Mouse (Mus musculus): ENCODE measurements around the gene Gpx1. TPM values are rescaled to one million over a fixed set of nuclear protein-coding genes. Genes with fewer than 3 reads are reported as not detected.
"Not testable (repeated sequence)": the region's sequence is repeated elsewhere in the genome, so short reads cannot be mapped to it uniquely, and the experiment has no call there.

Gene Gpx1
- polyA plus RNA-seq, 1 experiment = 172 TPM

DNA sequence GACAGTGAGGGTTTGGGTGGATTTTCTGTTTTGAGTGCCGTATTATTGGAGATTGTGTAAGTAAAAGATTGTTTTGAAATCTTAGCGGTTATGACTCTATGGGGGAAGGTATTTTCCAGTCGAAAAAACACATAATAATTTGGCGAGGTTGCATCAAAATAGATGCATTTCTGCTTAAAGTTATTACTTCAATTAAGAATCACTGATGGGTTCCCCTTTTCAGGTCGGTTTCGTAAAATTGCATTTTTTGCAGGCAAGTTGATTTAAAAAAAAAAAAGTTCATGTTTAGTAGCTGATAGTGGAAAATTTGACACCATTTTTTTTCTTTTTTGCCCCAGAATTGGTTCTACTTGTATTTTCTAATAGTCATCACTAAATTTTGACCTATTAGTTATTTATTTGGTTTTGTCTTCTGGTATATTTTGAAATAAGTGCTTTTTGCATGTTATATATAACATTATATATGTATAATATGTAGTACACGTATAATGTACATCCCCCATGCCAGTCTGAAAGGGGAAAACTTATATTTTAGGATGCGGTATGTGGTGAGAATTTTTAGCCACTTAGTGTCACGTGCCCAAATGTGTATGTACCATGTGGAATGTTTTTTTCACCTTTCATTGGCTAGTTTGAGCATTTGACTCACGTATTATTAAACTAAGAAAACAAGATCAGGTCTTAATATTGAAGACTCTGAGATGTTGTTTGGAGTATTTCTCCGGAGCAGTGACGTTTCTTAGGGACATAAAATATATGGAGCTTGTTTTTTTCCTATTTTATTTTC, 31.5 kb upstream of the Gpx1 start:
- peaks cover 11% of the 10 kb centered on the region for H3K36me3 ChIP-seq (ENCODE audit: control insufficient read depth, insufficient read depth, low read length, poor library complexity, severe bottlenecking)
- H3K27ac ChIP-seq (ENCODE audit: insufficient read depth, low read length) = peak overlapping the region; percentile 65

GRCm38 (mm10) chr9:108308141-108308540, 30.6 kb upstream of the Gpx1 start:
- Histone ChIP-seq H3K36me3 (ENCODE audit: control insufficient read depth, insufficient read depth, low read length, poor library complexity, severe bottlenecking) (peaks cover 11% of the 10 kb centered on the region), H3K9ac (ENCODE audit: low read depth, poor library complexity, severe bottlenecking) (peak overlapping the region; percentile 91), H3K4me3 (ENCODE audit: low read depth, low read length) (peak overlapping the region; percentile 66), H3K4me1 (ENCODE audit: control insufficient read depth, insufficient read depth, low read length) (no peaks in the 10 kb centered on the region), H3K27ac (ENCODE audit: insufficient read depth, low read length) (peak overlapping the region; percentile 17; the same call in 1 of the 2 replicates), H3K27me3 (ENCODE audit: control insufficient read depth, insufficient read depth, low read length, poor library complexity, severe bottlenecking) (no peaks in the 10 kb centered on the region), H3K9me3 (replicated peaks; ENCODE audit: control insufficient read depth, insufficient read depth, low read length, poor library complexity, severe bottlenecking) (no peaks in the 10 kb centered on the region)
- TF ChIP-seq CTCF (IDR thresholded peaks at IDR 0.05; ENCODE audit: low read depth, low read length) (no peak), POLR2A (IDR thresholded peaks at IDR 0.05; ENCODE audit: insufficient read depth, low read length) (no peak), EP300 (IDR thresholded peaks at IDR 0.05; ENCODE audit: insufficient read depth, low read depth, low read length) (no peak)

More for the DNA sequence above, 31.5 kb upstream of the Gpx1 start:
- Histone ChIP-seq H3K4me1 (ENCODE audit: control insufficient read depth, insufficient read depth, low read length) (no peaks in the 10 kb centered on the region), H3K9me3 (replicated peaks; ENCODE audit: control insufficient read depth, insufficient read depth, low read length, poor library complexity, severe bottlenecking) (no peaks in the 10 kb centered on the region), H3K9ac (ENCODE audit: low read depth, poor library complexity, severe bottlenecking) (peak overlapping the region; percentile 91), H3K27me3 (ENCODE audit: control insufficient read depth, insufficient read depth, low read length, poor library complexity, severe bottlenecking) (no peaks in the 10 kb centered on the region), H3K4me3 (ENCODE audit: low read depth, low read length) (peak overlapping the region; percentile 90)
- TF ChIP-seq CTCF (IDR thresholded peaks at IDR 0.05; ENCODE audit: low read depth, low read length) (no peak), POLR2A (IDR thresholded peaks at IDR 0.05; ENCODE audit: insufficient read depth, low read length) (no peak)

- H3K27ac ChIP-seq (ENCODE audit: insufficient read depth, low read length) = peak overlapping the region; percentile 32
- H3K9ac ChIP-seq (ENCODE audit: low read depth, poor library complexity, severe bottlenecking) = no peak overlapping the region
- peaks cover 3% of the 10 kb centered on the region for H3K4me1 ChIP-seq (ENCODE audit: control insufficient read depth, insufficient read depth, low read length)
- TF ChIP-seq EP300 (IDR thresholded peaks at IDR 0.05; ENCODE audit: insufficient read depth, low read depth, low read length) = no peak
- TF ChIP-seq CTCF (IDR thresholded peaks at IDR 0.05; ENCODE audit: low read depth, low read length) = no peak
- no peak for TF ChIP-seq POLR2A (IDR thresholded peaks at IDR 0.05; ENCODE audit: insufficient read depth, low read length)
- peaks cover 29% of the 10 kb centered on the region for H3K36me3 ChIP-seq (ENCODE audit: control insufficient read depth, insufficient read depth, low read length, poor library complexity, severe bottlenecking)
- H3K27me3 ChIP-seq (ENCODE audit: control insufficient read depth, insufficient read depth, low read length, poor library complexity, severe bottlenecking) = no peaks in the 10 kb centered on the region
- no peaks in the 10 kb centered on the region for H3K9me3 ChIP-seq (replicated peaks; ENCODE audit: control insufficient read depth, insufficient read depth, low read length, poor library complexity, severe bottlenecking)
- H3K4me3 ChIP-seq (ENCODE audit: low read depth, low read length) = no peak overlapping the region
Observed at GRCm38 (mm10) chr9:108317572-108317971, 21.1 kb upstream of the Gpx1 start.

- no peaks in the 10 kb centered on the region for H3K9me3 ChIP-seq (replicated peaks; ENCODE audit: control insufficient read depth, insufficient read depth, low read length, poor library complexity, severe bottlenecking)
- peaks cover 26% of the 10 kb centered on the region for H3K36me3 ChIP-seq (ENCODE audit: control insufficient read depth, insufficient read depth, low read length, poor library complexity, severe bottlenecking)
- no peak overlapping the region for H3K4me3 ChIP-seq (ENCODE audit: low read depth, low read length)
- TF ChIP-seq CTCF (IDR thresholded peaks at IDR 0.05; ENCODE audit: low read depth, low read length) (no peak), EP300 (IDR thresholded peaks at IDR 0.05; ENCODE audit: insufficient read depth, low read depth, low read length) (no peak), POLR2A (IDR thresholded peaks at IDR 0.05; ENCODE audit: insufficient read depth, low read length) (no peak)
- no peak overlapping the region for H3K27ac ChIP-seq (ENCODE audit: insufficient read depth, low read length)
- H3K4me1 ChIP-seq (ENCODE audit: control insufficient read depth, insufficient read depth, low read length) = peaks cover 3% of the 10 kb centered on the region
- no peaks in the 10 kb centered on the region for H3K27me3 ChIP-seq (ENCODE audit: control insufficient read depth, insufficient read depth, low read length, poor library complexity, severe bottlenecking)
- H3K9ac ChIP-seq (ENCODE audit: low read depth, poor library complexity, severe bottlenecking) = no peak overlapping the region
Observed at GRCm38 (mm10) chr9:108318462-108318861, 20.2 kb upstream of the Gpx1 start.

GRCm38 (mm10) chr9:108322054-108322453, 16.6 kb upstream of the Gpx1 start:
- H3K27me3 ChIP-seq (ENCODE audit: control insufficient read depth, insufficient read depth, low read length, poor library complexity, severe bottlenecking); H3K4me3 ChIP-seq (ENCODE audit: low read depth, low read length); H3K4me1 ChIP-seq (ENCODE audit: control insufficient read depth, insufficient read depth, low read length); H3K27ac ChIP-seq (ENCODE audit: insufficient read depth, low read length); H3K9ac ChIP-seq (ENCODE audit: low read depth, poor library complexity, severe bottlenecking); H3K9me3 ChIP-seq (replicated peaks; ENCODE audit: control insufficient read depth, insufficient read depth, low read length, poor library complexity, severe bottlenecking): not testable (repeated sequence)
- H3K36me3 ChIP-seq (ENCODE audit: control insufficient read depth, insufficient read depth, low read length, poor library complexity, severe bottlenecking) = peaks cover 33% of the 10 kb centered on the region

GRCm38 (mm10) chr9:108324784-108325183, 13.9 kb upstream of the Gpx1 start:
- H3K27ac ChIP-seq (ENCODE audit: insufficient read depth, low read length) = no peak overlapping the region
- TF ChIP-seq EP300 (IDR thresholded peaks at IDR 0.05; ENCODE audit: insufficient read depth, low read depth, low read length) (no peak), POLR2A (IDR thresholded peaks at IDR 0.05; ENCODE audit: insufficient read depth, low read length) (no peak), CTCF (IDR thresholded peaks at IDR 0.05; ENCODE audit: low read depth, low read length) (no peak)
- H3K27me3 ChIP-seq (ENCODE audit: control insufficient read depth, insufficient read depth, low read length, poor library complexity, severe bottlenecking) = no peaks in the 10 kb centered on the region
- peaks cover 46% of the 10 kb centered on the region for H3K36me3 ChIP-seq (ENCODE audit: control insufficient read depth, insufficient read depth, low read length, poor library complexity, severe bottlenecking)
- no peaks in the 10 kb centered on the region for H3K9me3 ChIP-seq (replicated peaks; ENCODE audit: control insufficient read depth, insufficient read depth, low read length, poor library complexity, severe bottlenecking)
- no peak overlapping the region for H3K9ac ChIP-seq (ENCODE audit: low read depth, poor library complexity, severe bottlenecking)
- no peaks in the 10 kb centered on the region for H3K4me1 ChIP-seq (ENCODE audit: control insufficient read depth, insufficient read depth, low read length)
- no peak overlapping the region for H3K4me3 ChIP-seq (ENCODE audit: low read depth, low read length)
